Mouse (Mus musculus) bone marrow macrophage, adult 2 months (primary cell): ENCODE measurements at regions not wholly inside any gene's neighbourhood (a gene's known extent, or its start where the extent isn't known, plus 50 kb on each side); places are given as distances from the start of the nearest gene placed in this dataset.

ENCODE experiments used
- CTCF ChIP-seq: IDR thresholded peaks from 2 replicates; pipeline ENCODE4 v1.5.1; 2012; ENCODE audit warnings: low read depth, mild to moderate bottlenecking, low read length, moderate library complexity
- POLR2A ChIP-seq: IDR thresholded peaks from 2 replicates; pipeline ENCODE4 v1.6.1; 2012; ENCODE audit warnings: mild to moderate bottlenecking, low read depth, low read length, borderline replicate concordance

- TF ChIP-seq CTCF (no peak), POLR2A (no peak)
Observed at GRCm38 (mm10) chr1:61321513-61322145, 317.0 kb upstream of the Pard3b start.
